Mouse (Mus musculus) CD4-positive helper T cell, adult 2 months (primary cell): ENCODE data around the gene Gnb3.

Experiments used
- DNase-seq: peaks from one replicate; pipeline ENCODE4 v3.0.0-alpha.2; 2012; ENCODE audit warnings: low read depth, missing footprints, low spot score

The Gnb3 gene

GRCm38 (mm10) chr6:124840241-124841167 is at the start of gene Gnb3:
Gnb3 (minus strand) TSS chr6:124840275.
- no peak for DNase-seq

GRCm38 (mm10) chr6:124888555-124889125 is 48.6 kb upstream of the Gnb3 start:
- DNase-seq, result peak; percentile 39

- peak; percentile 61 for DNase-seq
Measured at GRCm38 (mm10) chr6:124887986-124888385, 47.9 kb upstream of the Gnb3 start, which contains the start of gene Cd4. Cd4 (minus strand) TSS chr6:124888221.

- peak; percentile 74 for DNase-seq
Measured at GRCm38 (mm10) chr6:124885956-124886381, 45.9 kb upstream of the Gnb3 start.

DNA sequence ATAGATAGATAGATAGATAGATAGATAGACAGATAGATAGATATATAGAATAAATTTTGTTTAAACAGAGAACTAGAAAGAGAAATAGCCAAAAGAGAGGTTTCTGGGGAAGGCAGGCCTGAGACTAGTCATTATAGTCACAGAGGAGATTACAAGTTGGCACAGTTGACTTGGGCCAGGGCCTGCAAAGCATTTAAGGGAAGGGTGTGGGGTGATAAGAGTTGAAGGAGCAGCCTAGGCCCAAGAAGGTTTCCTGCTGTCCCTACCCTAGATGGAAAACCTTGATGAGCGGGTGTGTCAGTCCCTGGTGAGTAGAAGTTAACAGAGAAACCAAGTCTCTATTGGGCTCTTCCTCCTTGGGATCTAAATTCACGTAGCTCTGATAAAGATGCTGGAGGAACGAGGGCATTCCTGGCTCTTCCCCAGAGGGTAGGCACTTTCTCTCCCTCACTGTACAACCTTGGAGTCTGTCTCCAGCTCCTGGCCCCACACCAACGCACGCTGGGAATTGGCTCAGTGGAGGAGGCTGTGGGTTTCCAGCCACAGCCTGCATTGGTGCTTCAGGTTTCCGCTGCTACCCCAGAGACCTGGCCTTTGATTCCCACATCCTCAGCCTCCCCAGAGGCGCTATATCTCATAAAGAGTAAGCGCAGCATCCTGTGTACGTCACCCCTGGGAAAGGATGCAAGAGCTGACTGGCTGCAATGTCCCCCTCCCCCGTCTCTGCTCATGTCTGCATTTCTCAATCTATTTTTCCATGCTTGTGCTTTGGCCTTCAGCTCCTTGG is 44.8 kb upstream of the Gnb3 start:
- DNase-seq, result peak; percentile 93

DNA sequence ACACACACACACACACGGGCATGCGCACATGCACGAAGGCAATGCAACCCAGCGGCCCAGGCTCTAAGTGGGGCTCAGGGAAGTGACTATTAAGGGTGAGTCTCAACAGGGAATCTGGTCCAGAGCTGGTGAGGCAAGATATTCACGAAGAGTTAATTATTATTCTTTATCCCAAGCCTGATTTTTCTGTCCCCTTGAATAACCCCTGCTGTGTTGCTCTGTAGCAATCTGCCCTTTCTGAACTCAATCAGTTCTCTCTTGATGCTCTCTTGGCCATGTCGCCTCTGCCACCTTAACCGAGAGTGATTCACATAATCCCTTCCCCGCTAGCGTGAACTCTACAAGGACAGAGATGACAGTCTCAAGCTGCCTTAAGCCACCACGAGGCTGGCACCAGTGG is 43.3 kb upstream of the Gnb3 start:
- no peak for DNase-seq

GRCm38 (mm10) chr6:124881821-124882220 is 41.7 kb upstream of the Gnb3 start:
- no peak for DNase-seq

DNA sequence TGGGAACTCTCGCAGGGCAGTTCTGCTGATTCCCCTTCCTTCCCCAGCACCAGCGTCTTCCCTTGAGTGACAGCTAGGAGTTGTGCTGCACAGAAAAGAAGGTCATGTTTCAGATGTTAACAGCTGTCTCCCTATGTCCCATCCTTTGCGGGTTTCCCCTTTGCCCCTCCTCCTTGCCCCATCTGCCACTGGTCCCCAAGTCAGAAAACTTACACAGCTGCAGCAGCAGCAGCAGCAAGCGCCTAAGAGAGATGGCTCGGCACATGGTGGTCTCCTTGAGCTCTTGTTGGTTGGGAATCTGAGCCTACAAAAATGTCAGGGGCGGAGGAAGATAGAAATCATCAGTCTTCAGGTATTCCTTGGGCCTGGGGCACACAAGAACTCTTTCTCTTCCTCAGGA is 39.3 kb upstream of the Gnb3 start:
- no peak for DNase-seq

GRCm38 (mm10) chr6:124874348-124874747 is 34.3 kb upstream of the Gnb3 start:
- DNase-seq, result no peak

GRCm38 (mm10) chr6:124866560-124866959 is 26.5 kb upstream of the Gnb3 start:
- DNase-seq, result no peak

DNA sequence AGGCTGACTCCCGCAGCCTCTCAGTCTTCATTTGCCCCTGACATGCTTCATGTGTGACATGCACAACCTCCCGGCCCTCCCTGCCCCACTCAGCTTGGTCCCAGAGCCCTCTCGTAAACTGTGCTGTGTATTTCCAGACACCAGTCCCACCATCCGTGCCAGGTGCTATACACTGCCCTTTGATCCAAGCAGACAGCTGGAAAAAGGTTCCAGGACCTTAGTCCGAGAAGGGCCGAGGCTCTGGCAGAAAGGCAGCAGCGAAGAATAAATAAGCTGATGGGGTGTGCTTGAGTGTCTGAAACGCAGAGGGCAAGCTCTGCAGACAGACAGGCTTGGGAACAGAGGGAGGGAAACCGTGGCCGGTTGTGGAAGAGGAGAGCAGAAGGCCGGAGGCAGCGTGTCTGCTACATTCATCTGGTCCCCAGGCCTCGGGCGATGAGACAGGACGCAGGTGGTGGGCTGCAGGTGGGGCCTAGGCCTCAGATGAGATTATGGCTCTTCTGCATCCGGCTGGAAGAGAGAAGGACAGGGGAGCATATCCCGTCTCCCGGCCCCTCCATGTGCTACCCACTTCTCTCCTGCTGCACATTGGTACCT is 25.8 kb upstream of the Gnb3 start:
- DNase-seq, result no peak

GRCm38 (mm10) chr6:124863658-124864298 is 23.7 kb upstream of the Gnb3 start, which contains the start of gene Gpr162:
Gpr162 (minus strand) TSS chr6:124863983.
- DNase-seq, result peak; percentile 66

GRCm38 (mm10) chr6:124863125-124863657 is 23.1 kb upstream of the Gnb3 start:
- peak; percentile 39 for DNase-seq

DNA sequence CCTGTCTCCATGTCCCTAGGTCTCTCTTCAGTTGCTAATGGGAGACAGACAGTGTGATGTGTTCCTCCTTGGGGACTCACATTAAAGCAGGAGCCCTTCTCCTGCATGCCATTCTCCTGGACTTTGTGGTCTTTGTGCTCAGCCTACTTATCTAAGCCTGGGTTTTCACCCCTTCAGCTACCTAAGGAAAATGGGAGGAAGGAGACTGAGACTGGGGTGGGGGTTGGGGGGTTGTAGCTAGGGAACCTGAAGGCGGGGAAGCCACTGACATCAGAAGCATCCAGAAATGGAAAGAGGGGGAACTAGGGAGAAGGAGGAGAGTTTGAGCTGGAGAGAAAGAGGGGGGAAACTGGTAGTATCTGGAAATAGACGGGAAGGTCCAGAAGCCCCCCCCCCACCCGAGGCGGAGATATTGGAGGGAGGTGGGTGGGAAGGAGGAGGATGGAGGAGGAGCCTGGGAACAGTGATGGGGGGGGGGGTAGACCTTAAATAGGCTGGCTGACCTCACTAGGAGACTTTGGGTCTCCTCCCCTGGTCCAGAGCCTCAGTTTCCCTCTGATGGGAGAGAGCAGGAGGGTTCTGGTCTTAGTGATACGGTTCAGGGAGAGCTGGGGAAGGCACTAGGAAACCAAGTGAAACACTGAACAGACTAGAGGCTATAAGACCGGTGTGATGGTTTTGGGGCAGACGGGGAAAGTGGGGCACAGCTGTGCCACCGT is 22.5 kb upstream of the Gnb3 start:
- DNase-seq, result no peak

- DNase-seq, result no peak
Measured at GRCm38 (mm10) chr6:124861802-124862201, 21.7 kb upstream of the Gnb3 start.

DNA sequence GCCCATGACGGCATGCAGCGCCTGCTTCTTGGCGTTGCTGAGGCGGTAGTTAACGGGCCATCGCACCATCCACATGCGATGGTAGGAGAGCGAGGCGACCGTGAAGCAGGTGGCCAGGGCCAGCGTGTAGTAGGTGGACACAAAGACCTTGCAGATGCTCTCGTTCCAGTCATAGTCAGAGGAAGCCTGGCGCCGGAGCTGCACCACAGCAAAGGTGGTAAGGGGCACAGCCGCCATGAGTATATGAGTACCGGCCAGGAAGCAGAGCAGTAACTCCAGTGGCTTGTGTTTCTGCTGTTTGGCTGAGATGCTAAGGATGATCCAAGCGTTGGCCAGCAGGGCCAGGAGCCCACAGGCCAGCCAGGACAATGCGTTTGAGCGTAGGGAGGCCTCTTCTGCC is 21.2 kb upstream of the Gnb3 start:
- DNase-seq, result no peak

DNA sequence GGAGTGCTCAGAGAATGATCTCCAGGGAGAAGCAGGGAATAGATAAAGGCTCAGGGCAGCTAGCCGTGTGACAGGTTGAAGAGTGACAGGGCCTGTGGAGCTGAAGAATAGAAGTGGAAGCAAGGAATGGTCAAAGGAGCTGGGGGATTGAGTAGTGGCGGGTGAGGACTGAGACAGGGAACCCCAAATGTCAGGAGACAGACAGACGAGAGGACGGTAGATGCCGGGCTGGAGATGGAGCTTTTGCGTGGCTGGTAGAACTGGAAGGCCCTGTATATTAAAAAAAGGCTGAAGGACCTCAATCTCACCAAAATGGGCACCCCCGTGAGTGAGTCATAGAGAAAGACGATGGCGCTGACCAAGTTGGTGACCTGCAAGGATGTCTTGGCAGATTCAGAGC is 20.4 kb upstream of the Gnb3 start:
- DNase-seq, result no peak

DNA sequence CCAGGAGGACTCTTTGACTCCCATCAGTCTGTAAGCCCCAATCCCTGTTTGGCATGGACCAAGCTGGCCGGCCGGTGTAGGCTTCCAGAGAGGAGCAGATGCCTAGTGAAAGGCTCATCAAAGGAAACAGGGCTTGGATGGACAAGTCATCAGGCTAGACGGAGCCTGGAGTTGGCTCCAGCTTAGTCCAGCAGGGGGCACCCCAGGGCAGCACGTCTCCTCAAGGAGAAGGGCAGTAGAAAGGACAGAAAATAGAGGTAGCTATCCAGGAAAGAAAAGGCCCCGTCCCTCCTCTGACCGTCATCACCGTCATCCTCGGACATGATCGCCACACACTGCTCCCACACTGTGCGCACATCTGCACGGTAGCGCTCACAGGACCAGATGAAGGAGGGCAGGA is 19.6 kb upstream of the Gnb3 start:
- peak; percentile 79 for DNase-seq

DNA sequence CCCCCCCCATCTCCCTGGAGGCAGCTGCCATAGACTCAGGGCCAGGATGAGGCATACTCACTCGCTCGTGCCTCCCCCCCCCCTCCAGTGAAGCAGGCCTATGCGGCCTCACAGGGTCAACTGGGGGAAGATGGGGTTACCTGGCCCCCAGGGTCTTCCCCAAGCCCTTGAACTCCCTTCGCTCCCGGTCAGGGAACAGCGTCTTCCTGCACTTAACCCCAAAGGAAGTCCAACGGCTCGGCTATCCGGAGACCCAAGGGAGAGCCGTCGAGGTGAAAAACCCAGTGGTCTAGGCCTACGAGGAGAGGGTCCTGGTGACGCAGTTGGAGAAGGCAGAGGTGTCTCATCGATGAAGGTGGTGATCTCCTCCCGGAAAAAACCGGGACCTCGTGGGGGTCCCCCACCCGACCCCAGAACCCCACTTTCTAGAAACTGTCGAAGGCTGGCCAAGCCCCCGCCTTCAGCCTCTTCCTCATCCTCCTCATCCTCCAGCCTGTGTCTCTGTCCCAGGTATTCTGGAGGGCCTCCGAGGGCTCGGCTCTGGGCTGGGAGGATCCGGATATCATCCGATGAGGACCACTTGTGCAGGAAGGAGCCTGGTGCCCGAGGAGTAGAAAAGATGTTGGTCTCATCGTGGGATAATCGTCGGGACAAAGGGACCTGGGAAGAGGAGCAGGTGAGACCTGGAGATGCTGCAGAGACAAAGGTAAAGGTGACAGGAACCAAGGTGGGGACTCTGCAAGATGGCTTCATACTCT is 18.7 kb upstream of the Gnb3 start:
- no peak for DNase-seq
